Mouse (Mus musculus): Measurements from ENCODE around the gene Pak1. TPM values are rescaled to one million over a fixed set of nuclear protein-coding genes. Genes with fewer than 3 reads are reported as not detected.

Gene Pak1
- polyA plus RNA-seq, 1 experiment from 2014 or later: 28.8 TPM

GRCm38 (mm10) chr7:97850331-97850730, 62.0 kb downstream of the Pak1 start:
- Histone ChIP-seq H3K27ac (ENCODE audit: low read depth, low read length) (no peak overlapping the region), H3K36me3 (ENCODE audit: control insufficient read depth, insufficient read depth) (no peaks in the 10 kb centered on the region), H3K27me3 (replicated peaks; ENCODE audit: control insufficient read depth, insufficient read depth, low read length) (no peaks in the 10 kb centered on the region), H3K9me3 (ENCODE audit: control insufficient read depth) (no peaks in the 10 kb centered on the region), H3K9ac (ENCODE audit: low read depth, low read length) (no peak overlapping the region), H3K4me1 (replicated peaks; ENCODE audit: control insufficient read depth, insufficient read depth, low read length) (no peaks in the 10 kb centered on the region), H3K4me3 (ENCODE audit: low read depth, low read length) (no peak overlapping the region), H3K4me2 (replicated peaks; ENCODE audit: low read depth) (no peak overlapping the region)
- no peak for ATAC-seq
- 88% methylated on average over 3 of the region's 3 CpGs for WGBS
- no peak for TF ChIP-seq CTCF (IDR thresholded peaks at IDR 0.05; ENCODE audit: low read depth)

GRCm38 (mm10) chr7:97863512-97863911, 75.2 kb downstream of the Pak1 start:
- no peak overlapping the region for H3K9ac ChIP-seq (ENCODE audit: low read depth, low read length)
- H3K4me2 ChIP-seq (replicated peaks; ENCODE audit: low read depth): no peak overlapping the region
- H3K4me3 ChIP-seq (ENCODE audit: low read depth, low read length): no peak overlapping the region
- no peak overlapping the region for H3K27ac ChIP-seq (ENCODE audit: low read depth, low read length)
- no peaks in the 10 kb centered on the region for H3K9me3 ChIP-seq (ENCODE audit: control insufficient read depth)
- H3K4me1 ChIP-seq (replicated peaks; ENCODE audit: control insufficient read depth, insufficient read depth, low read length): no peaks in the 10 kb centered on the region
- no peaks in the 10 kb centered on the region for H3K27me3 ChIP-seq (replicated peaks; ENCODE audit: control insufficient read depth, insufficient read depth, low read length)
- ATAC-seq: no peak
- no peak for TF ChIP-seq CTCF (IDR thresholded peaks at IDR 0.05; ENCODE audit: low read depth)
- 0 out of 2 replicates have a peak, but pooled peaks cover 3% of the 10 kb centered on the region for H3K36me3 ChIP-seq (ENCODE audit: control insufficient read depth, insufficient read depth)
- WGBS: 62% methylated on average over 3 of the region's 3 CpGs

GRCm38 (mm10) chr7:97864531-97864930, 76.2 kb downstream of the Pak1 start:
- H3K4me3 ChIP-seq (ENCODE audit: low read depth, low read length): no peak overlapping the region
- 7% methylated on average over 1 of the region's 1 CpGs for WGBS
- no peaks in the 10 kb centered on the region for H3K4me1 ChIP-seq (replicated peaks; ENCODE audit: control insufficient read depth, insufficient read depth, low read length)
- TF ChIP-seq CTCF (IDR thresholded peaks at IDR 0.05; ENCODE audit: low read depth): no peak
- no peaks in the 10 kb centered on the region for H3K9me3 ChIP-seq (ENCODE audit: control insufficient read depth)
- no peak overlapping the region for H3K4me2 ChIP-seq (replicated peaks; ENCODE audit: low read depth)
- 0 out of 2 replicates have a peak, but pooled peaks cover 3% of the 10 kb centered on the region for H3K36me3 ChIP-seq (ENCODE audit: control insufficient read depth, insufficient read depth)
- H3K9ac ChIP-seq (ENCODE audit: low read depth, low read length): no peak overlapping the region
- no peak for ATAC-seq
- no peak overlapping the region for H3K27ac ChIP-seq (ENCODE audit: low read depth, low read length)
- no peaks in the 10 kb centered on the region for H3K27me3 ChIP-seq (replicated peaks; ENCODE audit: control insufficient read depth, insufficient read depth, low read length)

- no peak for TF ChIP-seq CTCF (IDR thresholded peaks at IDR 0.05; ENCODE audit: low read depth)
- H3K27ac ChIP-seq (ENCODE audit: low read depth, low read length): no peak overlapping the region
- H3K9ac ChIP-seq (ENCODE audit: low read depth, low read length): no peak overlapping the region
- no peak for ATAC-seq
- 84% methylated on average over 5 of the region's 5 CpGs for WGBS
- H3K36me3 ChIP-seq (ENCODE audit: control insufficient read depth, insufficient read depth): 0 out of 2 replicates have a peak, but pooled peaks cover 3% of the 10 kb centered on the region
- no peaks in the 10 kb centered on the region for H3K27me3 ChIP-seq (replicated peaks; ENCODE audit: control insufficient read depth, insufficient read depth, low read length)
- H3K4me3 ChIP-seq (ENCODE audit: low read depth, low read length): no peak overlapping the region
- no peaks in the 10 kb centered on the region for H3K9me3 ChIP-seq (ENCODE audit: control insufficient read depth)
- H3K4me2 ChIP-seq (replicated peaks; ENCODE audit: low read depth): no peak overlapping the region
- no peaks in the 10 kb centered on the region for H3K4me1 ChIP-seq (replicated peaks; ENCODE audit: control insufficient read depth, insufficient read depth, low read length)
These were observed 79.5 kb downstream of the Pak1 start for GRCm38 (mm10) chr7:97867866-97868265.

GRCm38 (mm10) chr7:97868766-97869165, 80.4 kb downstream of the Pak1 start:
- H3K4me1 ChIP-seq (replicated peaks; ENCODE audit: control insufficient read depth, insufficient read depth, low read length): no peaks in the 10 kb centered on the region
- H3K27ac ChIP-seq (ENCODE audit: low read depth, low read length): no peak overlapping the region
- no peak for ATAC-seq
- no peak overlapping the region for H3K4me3 ChIP-seq (ENCODE audit: low read depth, low read length)
- no peak overlapping the region for H3K4me2 ChIP-seq (replicated peaks; ENCODE audit: low read depth)
- no peaks in the 10 kb centered on the region for H3K27me3 ChIP-seq (replicated peaks; ENCODE audit: control insufficient read depth, insufficient read depth, low read length)
- TF ChIP-seq CTCF (IDR thresholded peaks at IDR 0.05; ENCODE audit: low read depth): no peak
- 94% methylated on average over 1 of the region's 1 CpGs for WGBS
- no peaks in the 10 kb centered on the region for H3K9me3 ChIP-seq (ENCODE audit: control insufficient read depth)
- H3K9ac ChIP-seq (ENCODE audit: low read depth, low read length): no peak overlapping the region
- 0 out of 2 replicates have a peak, but pooled peaks cover 3% of the 10 kb centered on the region for H3K36me3 ChIP-seq (ENCODE audit: control insufficient read depth, insufficient read depth)

GRCm38 (mm10) chr7:97872396-97872795, 84.1 kb downstream of the Pak1 start:
- Histone ChIP-seq H3K9ac (ENCODE audit: low read depth, low read length) (no peak overlapping the region), H3K4me1 (replicated peaks; ENCODE audit: control insufficient read depth, insufficient read depth, low read length) (no peaks in the 10 kb centered on the region), H3K27me3 (replicated peaks; ENCODE audit: control insufficient read depth, insufficient read depth, low read length) (no peaks in the 10 kb centered on the region), H3K36me3 (ENCODE audit: control insufficient read depth, insufficient read depth) (0 out of 2 replicates have a peak, but pooled peaks cover 3% of the 10 kb centered on the region), H3K4me2 (replicated peaks; ENCODE audit: low read depth) (no peak overlapping the region), H3K4me3 (ENCODE audit: low read depth, low read length) (no peak overlapping the region), H3K9me3 (ENCODE audit: control insufficient read depth) (no peaks in the 10 kb centered on the region), H3K27ac (ENCODE audit: low read depth, low read length) (no peak overlapping the region)
- ATAC-seq: no peak
- no peak for TF ChIP-seq CTCF (IDR thresholded peaks at IDR 0.05; ENCODE audit: low read depth)
- WGBS: 89% methylated on average over 4 of the region's 4 CpGs

- no peak overlapping the region for H3K4me2 ChIP-seq (replicated peaks; ENCODE audit: low read depth)
- no peak overlapping the region for H3K27ac ChIP-seq (ENCODE audit: low read depth, low read length)
- ATAC-seq: no peak
- H3K4me3 ChIP-seq (ENCODE audit: low read depth, low read length): no peak overlapping the region
- no peak overlapping the region for H3K9ac ChIP-seq (ENCODE audit: low read depth, low read length)
- H3K4me1 ChIP-seq (replicated peaks; ENCODE audit: control insufficient read depth, insufficient read depth, low read length): no peaks in the 10 kb centered on the region
- no peaks in the 10 kb centered on the region for H3K27me3 ChIP-seq (replicated peaks; ENCODE audit: control insufficient read depth, insufficient read depth, low read length)
- H3K9me3 ChIP-seq (ENCODE audit: control insufficient read depth): no peaks in the 10 kb centered on the region
- TF ChIP-seq CTCF (IDR thresholded peaks at IDR 0.05; ENCODE audit: low read depth): no peak
- H3K36me3 ChIP-seq (ENCODE audit: control insufficient read depth, insufficient read depth): no peaks in the 10 kb centered on the region
These were observed 85.0 kb downstream of the Pak1 start for GRCm38 (mm10) chr7:97873317-97873716.
